Mouse (Mus musculus): ENCODE results near the gene Skap1.

GRCm38 (mm10) chr11:96576491-96577427 is 112.4 kb downstream of the Skap1 start:
- TF ChIP-seq CTCF (conservative IDR thresholded peaks at IDR 0.05; ENCODE audit: low read length) (no peak), POU5F1 (IDR thresholded peaks at IDR 0.05; ENCODE audit: borderline replicate concordance, low read length) (no peak), NANOG (IDR thresholded peaks at IDR 0.05; ENCODE audit: borderline replicate concordance, low read length) (no peak)

Data from E14TG2a.4 (cell line).